Mouse (Mus musculus): ENCODE data around the gene Rnf145.

Rnf145 gene

GRCm38 (mm10) chr11:44518281-44519095 is at the start of gene Rnf145:
Gene Rnf145, plus strand, starts transcription at chr11:44518964.
- peak; percentile 71 to 75 for DNase-seq

DNA sequence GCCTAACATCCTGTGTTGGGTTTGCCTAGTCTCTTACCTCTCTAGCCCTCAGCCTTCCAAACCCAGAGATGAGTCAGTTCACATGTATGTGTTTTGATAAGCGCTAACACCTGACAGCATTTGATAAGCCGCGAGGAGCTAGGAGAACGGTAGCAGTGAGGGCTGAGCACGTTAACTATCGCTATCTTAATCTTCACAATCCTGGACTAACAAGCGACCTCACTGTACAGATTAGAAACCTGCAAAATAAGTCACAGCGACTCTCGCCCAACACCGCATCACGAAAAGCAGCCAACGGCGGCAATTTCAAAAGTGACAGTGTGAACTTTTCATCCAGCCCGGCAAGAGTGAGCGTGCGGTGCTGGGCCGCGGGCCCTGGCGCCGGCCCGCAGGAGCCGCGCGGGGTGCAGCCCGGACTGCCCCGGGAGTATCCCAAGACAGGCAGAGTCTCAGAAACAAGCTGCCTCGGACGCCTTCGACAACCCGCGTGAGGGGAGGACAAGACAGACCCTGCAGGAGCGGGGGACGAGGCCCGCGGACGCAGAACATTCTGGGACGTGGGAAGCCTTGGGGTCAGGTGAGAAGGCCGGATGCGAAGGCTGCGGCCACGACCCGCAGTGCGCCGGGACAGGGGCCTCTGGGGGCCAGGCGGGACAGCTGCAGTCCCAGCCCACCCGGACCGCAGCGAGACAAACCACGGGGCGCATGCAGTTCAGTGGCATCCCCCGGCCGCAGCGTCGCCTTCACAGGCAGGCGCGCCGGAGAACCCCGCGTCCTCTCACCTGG is 48.9 kb upstream of the Rnf145 start:
- no peak for DNase-seq

DNA sequence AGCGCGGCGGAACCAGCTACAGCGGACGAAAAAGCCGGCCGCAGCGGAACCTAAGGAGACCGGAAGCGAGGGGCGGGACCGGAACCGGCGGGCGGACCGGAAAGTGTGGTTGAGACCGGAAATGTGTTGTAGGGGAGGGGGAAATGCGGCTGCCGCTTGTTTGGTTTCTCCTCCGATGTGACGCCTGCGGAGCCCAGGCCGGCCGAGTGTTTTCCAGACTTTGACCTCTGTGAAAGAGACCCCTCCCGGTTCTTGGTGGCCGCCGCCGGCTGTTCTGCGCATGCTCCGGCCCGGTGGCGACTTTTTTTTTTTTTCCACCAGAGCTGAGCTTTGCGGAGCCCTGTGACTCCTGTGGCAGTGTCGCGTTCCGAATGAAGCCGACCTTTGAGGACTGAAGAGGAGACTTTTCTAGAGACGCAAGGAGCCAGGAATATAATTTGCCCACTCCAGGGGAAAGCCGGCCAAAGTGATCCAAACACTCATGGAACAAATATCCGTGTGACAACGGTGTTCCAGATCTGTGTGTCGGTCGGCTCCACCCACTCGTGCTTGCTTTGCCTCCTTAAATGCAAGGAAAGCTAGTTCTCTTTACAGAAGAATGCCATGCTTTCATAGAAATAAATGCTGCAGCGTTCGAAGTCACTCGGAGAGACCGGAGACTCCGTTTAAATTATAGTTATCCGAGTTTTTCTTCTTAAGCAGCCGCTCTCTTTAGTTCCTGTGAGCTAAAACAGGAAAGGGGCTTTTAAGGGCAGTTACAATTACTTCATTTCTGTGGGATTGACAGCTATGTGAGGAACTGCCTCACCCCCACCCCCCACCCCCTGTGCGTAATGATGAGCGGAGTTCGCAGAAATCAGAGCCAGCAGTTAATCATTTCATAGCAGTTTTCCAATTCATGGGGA is 48.1 kb upstream of the Rnf145 start, which contains the start of gene Ublcp1:
TSS of gene Ublcp1 (minus strand) at position 67 of the 905 bp plus-strand sequence.
- peak; percentile 94 to 95 for DNase-seq

- no peak for DNase-seq
Observed at GRCm38 (mm10) chr11:44471337-44471995, 47.3 kb upstream of the Rnf145 start.

DNA sequence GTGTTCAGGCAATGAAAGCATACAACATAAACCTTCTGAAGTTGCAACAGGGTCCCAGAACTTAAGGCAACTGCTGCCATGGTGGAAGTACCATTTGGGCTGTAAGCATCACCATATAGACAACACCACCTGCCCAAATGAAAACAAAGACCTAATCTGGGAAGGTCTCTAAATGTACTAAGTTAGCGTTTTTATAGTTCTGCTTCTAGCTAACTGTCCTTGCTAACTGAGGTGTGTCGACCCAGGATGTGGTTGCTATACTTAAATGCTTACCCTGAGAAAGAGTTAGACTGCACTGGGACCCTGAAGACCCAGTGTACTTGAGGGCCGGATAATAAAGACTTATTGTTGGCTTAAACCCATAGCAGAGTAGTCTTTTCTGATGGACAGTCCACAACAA is 43.3 kb upstream of the Rnf145 start:
- no peak for DNase-seq

- no peak for DNase-seq
Observed at GRCm38 (mm10) chr11:44476445-44476844, 42.3 kb upstream of the Rnf145 start.

DNA sequence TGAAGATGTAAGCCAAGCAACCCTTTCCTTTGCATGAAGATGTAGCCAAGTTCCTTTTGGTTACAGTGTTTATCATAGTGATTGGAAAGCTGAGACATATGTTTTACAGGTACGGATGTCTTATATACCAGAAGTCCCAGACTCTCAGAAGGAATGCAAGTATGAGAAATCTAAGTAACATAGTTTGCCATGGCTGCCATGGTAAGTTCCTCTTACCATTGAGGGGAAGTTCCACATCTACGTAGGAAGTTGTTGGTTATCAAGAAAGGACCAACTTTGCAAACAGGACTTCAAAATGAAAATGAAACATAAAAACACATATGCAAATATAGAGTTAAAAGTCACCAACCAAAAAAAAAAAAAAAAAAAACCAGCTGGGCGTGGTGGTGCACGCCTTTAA is 40.4 kb upstream of the Rnf145 start:
- DNase-seq = no peak

DNA sequence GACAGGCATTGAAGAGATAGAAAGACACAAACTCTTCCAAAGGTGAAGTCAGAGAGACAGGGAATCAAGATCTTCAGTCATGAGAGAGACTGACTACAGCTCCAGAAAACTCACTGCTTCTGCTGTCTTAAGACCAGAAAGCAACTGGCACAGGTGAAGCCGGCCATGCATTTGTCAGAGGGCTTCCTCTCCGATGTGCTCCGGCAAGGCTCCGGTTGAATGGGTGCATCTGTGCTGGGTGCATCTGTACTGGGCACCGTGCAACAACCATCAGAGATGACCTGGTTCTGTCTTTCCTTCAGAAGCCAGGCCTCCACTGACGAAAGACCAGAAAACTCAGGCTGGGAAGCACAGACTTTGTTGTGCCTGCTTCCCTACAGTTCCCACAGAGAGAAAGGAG is 38.5 kb upstream of the Rnf145 start:
- no peak for DNase-seq

- no peak for DNase-seq
Observed at GRCm38 (mm10) chr11:44485089-44485736, 33.6 kb upstream of the Rnf145 start.

GRCm38 (mm10) chr11:44489117-44489516 is 29.6 kb upstream of the Rnf145 start:
- DNase-seq = no peak

GRCm38 (mm10) chr11:44494643-44495323 is 24.0 kb upstream of the Rnf145 start:
- DNase-seq = no peak

- peak; percentile 36 to 50 for DNase-seq
Observed at GRCm38 (mm10) chr11:44496217-44496616, 22.5 kb upstream of the Rnf145 start.

- no peak for DNase-seq
Observed at GRCm38 (mm10) chr11:44498412-44499272, 20.1 kb upstream of the Rnf145 start.

DNA sequence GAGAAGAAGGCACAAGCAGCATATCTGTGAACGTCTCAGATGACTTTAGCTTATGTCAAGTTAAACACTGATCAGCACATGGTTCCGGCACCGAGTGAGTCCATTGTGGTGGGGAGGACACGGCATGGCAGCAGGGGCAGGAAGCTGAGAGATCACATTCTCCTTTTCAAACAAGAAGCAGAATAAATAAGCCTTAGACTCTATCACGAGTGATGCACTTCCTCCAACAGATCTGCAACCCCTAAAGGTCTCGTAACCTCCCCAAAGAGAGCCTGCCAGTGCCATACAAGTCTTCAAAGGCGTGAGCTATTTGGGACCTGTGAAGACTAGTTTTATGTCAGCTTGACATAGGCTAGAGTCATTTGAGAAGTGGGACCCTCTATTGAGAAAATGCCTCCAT is 17.8 kb upstream of the Rnf145 start:
- DNase-seq = no peak

GRCm38 (mm10) chr11:44501477-44501876 is 17.3 kb upstream of the Rnf145 start:
- no peak for DNase-seq

DNA sequence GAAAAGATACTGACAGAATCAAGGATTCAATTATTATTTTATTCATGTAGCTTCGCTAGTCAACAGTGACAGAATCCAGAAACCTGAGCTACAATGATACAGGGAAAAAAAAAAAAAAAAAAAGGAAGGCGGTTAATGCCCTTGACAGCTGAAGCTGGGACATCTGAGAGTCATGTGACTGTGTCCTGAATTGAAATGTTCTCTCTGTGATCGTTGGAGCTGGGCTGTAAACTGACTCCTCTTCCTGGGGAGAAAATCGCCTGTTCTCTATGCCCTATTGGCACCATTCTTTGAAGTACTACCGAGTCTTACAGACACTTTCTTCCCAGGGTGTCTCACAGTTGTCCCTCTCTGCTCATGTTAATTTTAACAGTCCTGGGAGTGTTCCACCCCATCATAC is 15.8 kb upstream of the Rnf145 start:
- DNase-seq = no peak

GRCm38 (mm10) chr11:44504146-44504545 is 14.6 kb upstream of the Rnf145 start:
- no peak for DNase-seq

DNA sequence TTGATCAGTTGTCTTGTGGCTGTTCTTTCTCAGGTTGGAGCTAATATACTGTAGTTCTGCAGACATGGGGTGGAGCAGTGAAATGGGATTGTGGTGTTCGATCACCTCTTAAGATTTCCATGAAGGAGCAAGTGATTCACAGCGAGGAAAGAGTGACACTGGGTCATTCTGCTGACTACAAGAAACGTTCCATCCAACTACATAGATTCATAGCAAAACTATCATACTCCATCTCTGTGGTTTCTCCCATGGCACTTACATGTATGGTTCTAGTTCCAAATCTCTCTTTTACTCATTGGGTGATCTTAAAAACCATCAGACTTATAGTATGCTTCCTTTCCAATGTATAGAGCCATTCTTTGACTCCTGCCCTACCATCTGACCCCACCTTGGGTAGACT is 14.0 kb upstream of the Rnf145 start:
- no peak for DNase-seq

GRCm38 (mm10) chr11:44508876-44509275 is 9.9 kb upstream of the Rnf145 start:
- DNase-seq = no peak

DNA sequence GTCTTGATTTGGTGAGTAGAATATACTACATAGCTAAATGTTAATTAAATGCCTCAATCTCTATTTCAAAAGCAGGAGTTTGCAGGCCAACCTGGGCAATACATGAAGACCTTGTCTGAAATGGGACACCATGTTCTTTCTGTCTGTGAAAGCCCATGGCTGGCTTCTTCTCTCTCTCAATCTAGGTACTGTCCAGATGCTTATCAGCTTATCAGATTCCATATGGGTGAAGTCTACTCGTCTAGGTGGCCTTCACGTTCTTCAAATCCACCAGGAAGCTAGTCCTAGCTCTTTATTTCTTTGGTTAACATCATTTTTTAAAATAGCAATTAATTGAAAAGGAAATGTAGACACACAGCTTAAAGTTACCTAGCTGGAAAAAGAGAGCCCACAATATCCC is 8.9 kb upstream of the Rnf145 start:
- no peak for DNase-seq

All from lung, adult 18-20 months (tissue).